Mouse (Mus musculus): ENCODE measurements around the gene Trim47.

- TF ChIP-seq POLR2A (IDR thresholded peaks at IDR 0.05; ENCODE audit: extremely low read depth, insufficient read depth, low read length) = no peak
- TF ChIP-seq CTCF (IDR thresholded peaks at IDR 0.05; ENCODE audit: low read depth, low read length) = no peak
Observed at GRCm38 (mm10) chr11:116117819-116118218, 9.2 kb downstream of the Trim47 start.
